Mouse (Mus musculus) liver, adult 2 months (tissue): ENCODE results near the gene Gm973.

Source experiments
- CTCF ChIP-seq: fragments of 200-500 bp; IDR thresholded peaks from 2 replicates; pipeline ENCODE4 v1.5.1; 2011; ENCODE audit warnings: low read depth, low read length, control low read depth
- POLR2A ChIP-seq: fragments of 200-500 bp; IDR thresholded peaks from 2 replicates; pipeline ENCODE4 v1.6.1; 2011; ENCODE audit warnings: low read length, control low read depth; ENCODE audit not compliant: insufficient read depth; ENCODE audit errors: extremely low read depth

- TF ChIP-seq POLR2A, result no peak
- no peak for TF ChIP-seq CTCF
These were observed 50.9 kb downstream of the Gm973 start for GRCm38 (mm10) chr1:59566926-59567325.
